Mouse (Mus musculus) forebrain, postnatal 0 days (tissue): ENCODE measurements at regions not wholly inside any gene's neighbourhood (a gene's known extent, or its start where the extent isn't known, plus 50 kb on each side); places are given as distances from the start of the nearest gene placed in this dataset.

ENCODE experiments used
- ATAC-seq: fragments of 200-750 bp; cut with Nextera tagmentation; 2 replicates; pipeline ENCODE4 v1.8.0; 2017; ENCODE audit warnings: mild to moderate bottlenecking, moderate library complexity
- DNase-seq: peaks from one replicate; pipeline ENCODE4 v3.0.0-alpha.2; 2015
- H3K27ac ChIP-seq: fragments of 300-500 bp; sonication (generic); 2 replicates; pipeline ENCODE4 v1.5.1; 2014; ENCODE audit warnings: low read depth, mild to moderate bottlenecking, antibody characterized with exemption, low read length, moderate library complexity, mixed read lengths
- H3K27me3 ChIP-seq: fragments of 300-500 bp; sonication (generic); 2 replicates; pipeline ENCODE4 v1.6.1; 2014; ENCODE audit warnings: mild to moderate bottlenecking, low read length, mixed read lengths; ENCODE audit not compliant: insufficient read depth
- H3K36me3 ChIP-seq: fragments of 300-500 bp; sonication (generic); 2 replicates; pipeline ENCODE4 v1.6.1; 2014; ENCODE audit warnings: mild to moderate bottlenecking, moderate library complexity; ENCODE audit not compliant: insufficient read depth
- H3K4me1 ChIP-seq: fragments of 300-500 bp; sonication (generic); 2 replicates; pipeline ENCODE4 v1.6.1; 2014; ENCODE audit warnings: antibody characterized with exemption; ENCODE audit not compliant: insufficient read depth
- H3K4me2 ChIP-seq: fragments of 300-500 bp; sonication (generic); 2 replicates; pipeline ENCODE4 v1.6.1; 2014; ENCODE audit warnings: low read depth, mild to moderate bottlenecking, moderate library complexity
- H3K4me3 ChIP-seq: fragments of 300-500 bp; sonication (generic); 2 replicates; pipeline ENCODE4 v1.5.1; 2014; ENCODE audit warnings: low read depth, low read length, mixed read lengths
- H3K9ac ChIP-seq: fragments of 300-500 bp; sonication (generic); 2 replicates; pipeline ENCODE4 v1.6.1; 2014; ENCODE audit warnings: mild to moderate bottlenecking
- H3K9me3 ChIP-seq: fragments of 300-500 bp; sonication (generic); 2 replicates; pipeline ENCODE4 v1.6.1; 2016; ENCODE audit warnings: low read length
- CTCF ChIP-seq: sonication (generic); IDR thresholded peaks from 2 replicates; pipeline ENCODE4 v1.5.1; 2016; ENCODE audit warnings: antibody characterized with exemption, control low read depth, low read depth
- WGBS: fragments of 180-500 bp; shearing (Covaris S2); extraction: QIAGEN DNeasy Blood & Tissue Kit; methylation state at CpG from one replicate; pipeline ENCODE4 v1.1.7; 2014; 5-methylcytosine and 5-hydroxymethylcytosine counted together

DNA sequence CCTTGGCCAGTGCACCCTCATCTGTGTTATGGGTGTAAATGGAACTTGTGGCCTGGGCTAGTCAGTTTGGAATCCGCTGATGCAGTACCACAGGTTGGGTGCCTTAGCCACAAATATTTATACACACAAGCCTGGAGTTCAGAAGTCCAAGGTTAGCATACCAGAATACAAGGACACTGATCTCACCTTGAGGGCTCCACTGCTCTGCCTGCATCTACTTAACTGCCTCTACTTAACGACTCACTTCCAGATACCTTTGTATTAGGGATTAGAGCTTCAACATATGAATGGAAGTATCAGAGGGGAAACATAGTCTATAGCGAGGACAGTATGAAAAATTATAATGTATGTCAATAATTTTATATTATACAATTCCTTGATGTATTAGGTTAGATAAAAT, 57.5 kb downstream of the Tmem174 start:
- WGBS = 78% methylated on average over 3 of the region's 3 CpGs
- Histone ChIP-seq H3K27ac (no peak overlapping the region), H3K36me3 (no peaks in the 10 kb centered on the region), H3K4me1 (no peaks in the 10 kb centered on the region), H3K4me2 (no peak overlapping the region), H3K4me3 (no peak overlapping the region), H3K27me3 (peaks cover 77% of the 10 kb centered on the region), H3K9me3 (no peaks in the 10 kb centered on the region), H3K9ac (no peak overlapping the region)
- TF ChIP-seq CTCF = no peak
- DNase-seq (no peak), ATAC-seq (no peak)

DNA sequence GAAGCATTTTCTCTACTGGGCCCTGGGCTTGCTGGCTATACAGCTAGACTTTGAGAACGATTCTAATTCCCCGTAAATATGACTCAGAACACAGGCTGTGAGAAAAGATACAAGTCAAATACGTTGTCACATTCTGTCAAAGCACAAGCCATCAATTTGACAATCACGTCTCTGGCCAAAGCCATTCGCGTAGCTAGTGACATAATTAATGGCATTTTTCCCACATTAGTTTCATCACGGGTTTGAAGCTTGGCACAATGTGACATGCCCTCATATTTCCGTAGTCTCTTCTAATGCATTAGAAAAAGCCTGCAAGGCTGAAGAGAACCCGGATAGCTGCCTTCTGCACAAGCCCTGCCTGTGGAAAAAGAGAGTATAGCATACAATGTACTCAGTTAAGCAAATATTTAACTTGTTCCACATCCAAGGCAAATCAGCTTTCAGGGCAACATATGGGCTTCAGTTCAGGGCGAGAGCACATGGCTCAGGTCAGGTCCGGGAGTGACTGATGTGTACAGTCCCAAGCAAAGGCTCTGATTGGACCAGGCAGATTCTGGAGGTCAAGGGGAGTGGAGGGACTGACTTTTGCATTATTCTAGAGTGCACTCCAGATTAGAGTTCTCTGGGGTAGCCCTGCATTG, 58.7 kb downstream of the Tmem174 start:
- DNase-seq (no peak), ATAC-seq (no peak)
- no peak for TF ChIP-seq CTCF
- Histone ChIP-seq H3K4me3 (no peak overlapping the region), H3K9ac (no peak overlapping the region), H3K4me2 (no peak overlapping the region), H3K36me3 (no peaks in the 10 kb centered on the region), H3K9me3 (no peaks in the 10 kb centered on the region), H3K4me1 (no peaks in the 10 kb centered on the region), H3K27me3 (peaks cover 78% of the 10 kb centered on the region), H3K27ac (no peak overlapping the region)
- 39% methylated on average over 11 of the region's 11 CpGs for WGBS

DNA sequence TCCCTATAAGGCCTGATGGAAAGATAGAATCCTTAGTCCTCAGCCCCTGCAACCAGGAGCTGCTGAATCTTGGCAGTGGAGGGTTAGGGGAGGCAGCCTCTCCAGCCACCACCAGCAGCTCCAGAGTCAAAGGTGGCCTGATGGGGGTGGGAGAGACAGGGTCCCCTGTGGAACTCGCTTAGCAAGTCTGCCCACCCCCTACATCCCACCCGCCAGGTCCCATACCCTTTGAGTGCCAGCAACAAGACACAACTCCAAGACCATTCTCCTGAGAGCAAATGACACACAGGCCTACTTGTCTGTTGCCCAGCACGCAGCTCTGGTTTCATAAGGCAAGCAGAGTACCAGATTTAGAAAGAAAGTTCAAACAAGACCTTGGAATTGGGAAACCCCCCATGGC, 61.1 kb downstream of the Tmem174 start:
- DNase-seq (no peak), ATAC-seq (no peak)
- Histone ChIP-seq H3K27me3 (peaks cover 78% of the 10 kb centered on the region), H3K4me1 (no peaks in the 10 kb centered on the region), H3K27ac (no peak overlapping the region), H3K9me3 (no peaks in the 10 kb centered on the region), H3K9ac (no peak overlapping the region), H3K4me2 (no peak overlapping the region), H3K36me3 (no peaks in the 10 kb centered on the region), H3K4me3 (no peak overlapping the region)
- TF ChIP-seq CTCF = no peak
- WGBS = 71% methylated on average over 3 of the region's 3 CpGs

DNA sequence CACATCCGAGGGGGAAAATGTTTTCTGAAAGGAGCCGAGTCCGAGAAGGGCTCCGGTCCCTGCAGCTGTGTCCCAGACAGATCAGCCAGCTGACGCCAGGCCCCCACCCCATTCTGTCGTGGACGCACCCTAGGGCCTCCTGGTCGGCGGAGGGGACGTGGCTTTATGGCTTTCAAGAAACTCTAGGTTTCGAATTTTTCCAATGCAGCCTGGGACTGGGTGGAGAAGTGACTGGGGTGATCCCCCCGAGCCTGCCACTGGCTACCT, 63.2 kb downstream of the Tmem174 start:
- H3K4me2 ChIP-seq = no peak overlapping the region
- DNase-seq (no peak), ATAC-seq (no peak)
- H3K4me1 ChIP-seq = no peaks in the 10 kb centered on the region
- TF ChIP-seq CTCF = no peak
- no peak overlapping the region for H3K27ac ChIP-seq
- H3K9me3 ChIP-seq = no peaks in the 10 kb centered on the region
- 17% methylated on average over 12 of the region's 12 CpGs for WGBS
- no peaks in the 10 kb centered on the region for H3K36me3 ChIP-seq
- no peak overlapping the region for H3K4me3 ChIP-seq
- H3K9ac ChIP-seq = no peak overlapping the region
- peaks cover 83% of the 10 kb centered on the region for H3K27me3 ChIP-seq

DNA sequence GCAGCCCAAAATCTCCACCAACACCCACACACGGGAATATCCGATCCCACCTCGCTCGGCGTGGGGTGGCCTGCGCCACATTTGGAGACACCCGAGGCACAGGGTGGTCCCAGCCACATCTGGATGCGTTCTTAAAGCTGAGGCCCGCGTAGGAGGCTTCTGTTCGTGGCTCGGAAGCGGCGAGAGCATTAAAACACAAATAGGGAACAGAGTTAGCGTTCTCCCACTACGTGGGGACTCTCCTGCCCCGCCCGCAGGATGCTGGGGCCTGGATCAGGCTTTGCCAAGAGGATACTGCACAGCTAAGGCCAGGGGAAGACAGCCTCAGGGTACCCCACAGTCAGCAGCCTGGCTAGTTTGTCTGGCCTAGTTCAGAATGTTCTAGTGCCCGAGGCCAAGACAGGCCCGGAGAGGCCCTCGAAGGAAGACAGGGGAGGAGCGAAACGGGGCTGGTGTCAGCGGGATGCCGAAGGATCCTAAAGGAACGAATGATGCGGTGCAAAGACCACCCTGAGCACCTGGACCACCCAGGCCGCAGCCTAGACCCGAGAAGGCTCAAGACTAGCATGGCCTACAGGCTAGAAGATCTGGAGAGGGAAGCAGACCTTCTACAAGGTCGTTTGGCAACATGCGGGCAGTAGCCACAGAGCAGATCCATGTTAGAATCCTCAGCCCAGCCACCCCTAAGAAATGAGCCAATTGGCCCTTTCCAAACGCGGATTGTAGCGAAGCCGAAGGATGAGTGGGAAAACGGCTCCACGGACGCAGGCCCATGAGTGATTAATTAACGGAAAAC, 63.8 kb downstream of the Tmem174 start:
- ATAC-seq = peak; percentile 38
- 10% methylated on average over 39 of the region's 39 CpGs for WGBS
- TF ChIP-seq CTCF = no peak
- no peaks in the 10 kb centered on the region for H3K4me1 ChIP-seq
- no peaks in the 10 kb centered on the region for H3K9me3 ChIP-seq
- H3K27ac ChIP-seq = no peak overlapping the region
- peak overlapping the region; percentile 22 for H3K4me3 ChIP-seq
- no peaks in the 10 kb centered on the region for H3K36me3 ChIP-seq
- peak; percentile 58 for DNase-seq
- peaks cover 79% of the 10 kb centered on the region for H3K27me3 ChIP-seq
- H3K4me2 ChIP-seq = peak overlapping the region; percentile 50
- H3K9ac ChIP-seq = 0 out of 2 replicates have a peak overlapping the region, but pooled peaks have one; percentile 22

DNA sequence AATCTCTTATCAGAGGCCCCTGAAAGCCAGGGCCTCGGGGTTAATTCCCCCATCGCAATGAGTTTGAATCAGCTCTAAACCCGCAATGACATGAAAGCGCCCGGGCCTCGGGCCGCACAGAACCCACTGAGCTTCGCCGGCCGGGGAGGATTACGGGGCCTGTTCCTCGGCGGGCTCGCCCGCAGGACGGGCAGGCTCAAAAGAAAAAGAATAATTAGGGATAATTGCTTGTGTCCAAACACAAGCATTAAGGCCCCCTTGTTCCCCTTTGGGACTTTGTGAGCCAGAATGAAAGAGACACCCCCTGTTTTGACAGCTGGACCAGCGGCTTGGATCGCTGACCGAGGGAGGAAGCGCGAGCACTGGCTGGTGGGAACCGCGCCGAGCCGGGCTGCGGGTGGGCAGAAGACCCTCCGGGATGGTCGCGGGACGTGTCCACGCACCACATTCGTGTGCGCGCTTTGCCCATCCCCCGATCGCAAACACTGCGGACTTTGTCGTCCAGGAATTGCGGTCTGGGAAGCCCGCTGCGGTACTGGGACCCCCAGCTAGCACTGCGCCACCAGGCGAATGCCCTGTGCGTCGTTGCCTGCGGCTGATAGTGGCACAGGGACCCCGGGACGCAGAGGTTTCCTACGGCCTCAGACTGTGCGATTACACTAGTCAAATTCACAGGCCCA, 64.5 kb downstream of the Tmem174 start:
- Histone ChIP-seq H3K27ac (no peak overlapping the region), H3K4me1 (no peaks in the 10 kb centered on the region), H3K9ac (0 out of 2 replicates have a peak overlapping the region, but pooled peaks have one; percentile 22), H3K27me3 (peaks cover 76% of the 10 kb centered on the region), H3K4me2 (peak overlapping the region; percentile 50), H3K9me3 (no peaks in the 10 kb centered on the region), H3K36me3 (no peaks in the 10 kb centered on the region), H3K4me3 (peak overlapping the region; percentile 22)
- ATAC-seq (peak; percentile 61), DNase-seq (peak; percentile 45)
- WGBS = under 1% methylated on average over 50 of the region's 50 CpGs
- no peak for TF ChIP-seq CTCF

DNA sequence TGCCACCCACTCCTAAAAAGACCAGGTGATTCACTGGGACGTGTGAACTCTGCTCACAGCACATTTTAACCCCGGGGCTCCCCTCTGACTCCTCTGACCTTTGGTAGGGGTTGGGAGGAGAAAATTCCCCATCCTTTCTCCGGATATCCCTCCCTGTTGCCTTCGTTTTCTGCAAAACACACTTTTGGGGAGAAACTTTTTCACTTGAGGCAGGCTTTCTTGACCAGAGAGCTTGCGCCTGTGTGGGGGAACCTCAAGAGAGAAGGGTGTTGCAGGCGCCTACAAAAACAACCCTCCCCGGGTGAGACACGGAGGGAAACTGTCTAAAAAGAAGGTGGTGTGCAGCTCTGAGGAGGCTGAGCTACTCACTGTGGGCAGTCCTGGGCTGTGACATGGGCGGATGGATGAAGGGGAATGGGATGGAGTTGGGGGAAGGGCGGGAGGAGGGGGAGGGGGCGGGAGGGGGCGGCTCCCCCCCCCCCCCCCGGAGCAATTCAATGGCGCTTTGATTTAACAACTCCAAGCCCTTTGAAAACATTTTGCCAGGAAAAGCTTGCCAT, 65.1 kb downstream of the Tmem174 start:
- Histone ChIP-seq H3K27me3 (peaks cover 72% of the 10 kb centered on the region), H3K9ac (no peak overlapping the region), H3K36me3 (no peaks in the 10 kb centered on the region), H3K4me1 (no peaks in the 10 kb centered on the region), H3K4me2 (peak overlapping the region; percentile 50), H3K9me3 (no peaks in the 10 kb centered on the region), H3K27ac (no peak overlapping the region), H3K4me3 (0 out of 2 replicates have a peak overlapping the region, but pooled peaks have one; percentile 22)
- 5% methylated on average over 12 of the region's 14 CpGs for WGBS
- no peak for ATAC-seq
- DNase-seq = no peak
- TF ChIP-seq CTCF = no peak
